Mouse (Mus musculus) retina, postnatal 1 day (tissue): ENCODE measurements around the gene Gm11564.
"Not testable (repeated sequence)": the region's sequence is repeated elsewhere in the genome, so short reads cannot be mapped to it uniquely, and the experiment has no call there.

Source experiments
- DNase-seq: peaks from one replicate; pipeline ENCODE4 v3.0.0-alpha.2; 2012

Gene Gm11564

DNA sequence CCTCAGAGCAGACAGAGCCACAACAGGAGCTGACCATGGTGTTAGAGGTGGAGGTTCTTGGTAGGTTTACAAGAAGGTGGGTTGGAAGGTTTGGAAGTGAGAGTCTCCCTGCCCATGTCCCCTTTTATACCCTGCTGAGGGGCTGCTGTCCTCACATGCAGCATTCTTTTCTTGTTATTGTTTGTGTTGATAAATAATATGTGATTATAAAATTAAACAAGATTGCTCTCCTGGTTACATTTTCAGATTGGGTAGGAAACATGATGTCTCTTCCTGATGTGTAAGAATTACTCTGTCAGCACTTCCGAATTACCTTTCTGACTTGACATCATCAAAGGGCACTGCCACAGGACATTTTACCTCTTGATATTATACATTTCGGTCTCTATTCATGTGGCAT, at the start of gene Gm11564:
Gene Gm11564 (minus strand): TSS at position 101 of the 400 bp plus-strand sequence.
- not testable (repeated sequence) for DNase-seq

DNA sequence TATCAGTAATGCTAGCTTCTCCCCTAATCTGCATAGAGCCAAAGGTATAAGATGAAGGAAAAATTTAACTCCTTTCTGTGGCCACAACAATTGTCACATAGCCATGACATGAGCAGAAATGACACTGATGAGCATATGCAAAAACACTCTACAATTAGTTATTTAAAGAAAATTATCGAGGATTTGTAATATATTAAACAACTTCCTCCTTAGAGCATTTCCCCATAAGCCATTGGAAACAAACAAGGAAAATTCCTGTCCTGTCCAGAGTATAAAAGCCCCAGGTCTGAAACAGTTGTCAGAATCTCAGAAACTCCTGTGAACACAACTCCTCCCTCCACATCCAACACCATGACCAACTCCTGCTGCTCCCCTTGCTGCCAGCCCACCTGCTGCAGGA, 48.7 kb upstream of the Gm11564 start, which contains the start of gene Gm11559:
Gene Gm11559 (plus strand): TSS at position 301 of the 400 bp plus-strand sequence.
- not testable (repeated sequence) for DNase-seq

GRCm38 (mm10) chr11:99858761-99859160, 43.3 kb upstream of the Gm11564 start:
- DNase-seq = no peak

- DNase-seq = no peak
Observed at GRCm38 (mm10) chr11:99857617-99858016, 42.2 kb upstream of the Gm11564 start, which contains the start of gene Gm11568. Gm11568 (plus strand) TSS chr11:99857917.

DNA sequence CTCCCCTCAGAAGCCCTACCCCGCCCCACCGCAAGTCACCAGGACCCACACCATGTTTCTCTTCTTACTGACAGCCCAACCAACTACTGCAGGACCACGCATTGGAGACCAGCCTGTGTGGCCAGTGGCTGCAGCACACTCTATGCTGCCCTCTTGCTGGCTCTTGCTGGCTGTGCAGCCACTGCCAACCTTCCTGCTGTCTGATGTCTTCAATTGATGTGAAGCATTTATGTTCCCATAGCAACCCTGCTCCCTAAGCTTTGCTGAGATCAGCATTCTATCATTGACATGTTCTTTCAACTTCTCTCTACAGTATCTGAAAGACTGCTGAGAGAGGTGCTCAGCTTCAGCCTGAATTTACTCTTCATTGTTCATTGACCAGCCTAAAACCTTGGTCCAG, 38.7 kb upstream of the Gm11564 start:
- DNase-seq = peak; percentile 43

DNA sequence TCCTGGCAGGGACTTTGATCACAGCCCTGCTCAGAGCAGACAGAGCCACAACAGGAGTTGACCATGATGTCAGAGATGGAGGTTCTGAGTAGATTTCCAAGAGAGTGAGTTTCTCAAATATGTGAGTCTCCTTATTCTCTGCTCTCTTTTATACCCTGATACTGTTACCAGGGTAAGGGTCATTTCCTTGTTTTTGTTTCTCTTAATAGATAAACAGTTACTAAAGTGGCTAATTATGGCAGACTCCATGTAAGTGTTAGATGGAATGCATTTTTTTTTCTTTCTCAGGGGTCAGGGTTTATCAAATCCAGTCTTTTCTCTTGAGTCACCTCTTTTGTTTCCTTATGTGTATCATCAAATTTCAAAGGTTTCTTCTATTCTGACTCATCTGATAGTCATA, 36.0 kb upstream of the Gm11564 start, which contains the start of gene Krtap4-16:
Gene Krtap4-16 (minus strand): TSS at position 101 of the 400 bp plus-strand sequence.
- DNase-seq = no peak

DNA sequence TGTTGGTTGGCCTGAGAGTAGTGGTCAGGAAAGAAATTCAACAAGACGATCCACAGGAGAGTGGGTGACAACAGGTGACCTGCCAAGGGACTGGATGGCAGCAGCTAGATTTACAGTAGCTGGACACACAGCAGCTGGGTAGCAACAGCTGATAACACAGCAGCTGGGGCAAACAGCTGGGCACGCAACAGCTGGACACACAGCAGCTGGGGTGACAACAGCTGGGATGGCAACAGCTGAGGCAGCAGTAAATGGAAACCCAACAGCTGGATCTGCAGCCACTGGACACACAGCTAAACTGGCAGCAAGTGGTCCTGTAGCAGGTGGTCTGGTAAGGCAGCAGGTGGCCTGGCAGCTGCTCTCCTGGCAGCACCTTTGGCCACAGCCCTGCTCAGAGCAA, 31.3 kb upstream of the Gm11564 start:
- no peak for DNase-seq

DNA sequence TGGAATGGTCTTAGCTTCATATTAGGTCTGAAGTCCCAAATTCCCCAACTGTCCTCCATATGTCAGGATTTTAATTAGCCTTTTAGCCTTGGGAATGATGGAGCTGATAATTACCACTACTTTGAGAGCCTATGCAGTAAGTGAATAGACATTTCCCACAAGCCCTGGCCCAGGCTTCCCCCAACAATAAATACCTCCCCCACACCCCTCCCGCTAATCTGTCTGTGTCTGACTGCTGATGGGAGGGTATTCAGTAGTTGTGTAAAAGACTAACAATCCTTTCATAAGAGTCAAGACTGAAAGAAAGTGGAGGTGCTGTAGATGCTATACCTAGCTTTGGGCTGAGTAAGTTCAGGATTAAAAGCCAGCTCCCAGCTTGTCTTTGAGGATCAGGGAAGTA, 26.7 kb upstream of the Gm11564 start:
- DNase-seq = peak; percentile 2

DNA sequence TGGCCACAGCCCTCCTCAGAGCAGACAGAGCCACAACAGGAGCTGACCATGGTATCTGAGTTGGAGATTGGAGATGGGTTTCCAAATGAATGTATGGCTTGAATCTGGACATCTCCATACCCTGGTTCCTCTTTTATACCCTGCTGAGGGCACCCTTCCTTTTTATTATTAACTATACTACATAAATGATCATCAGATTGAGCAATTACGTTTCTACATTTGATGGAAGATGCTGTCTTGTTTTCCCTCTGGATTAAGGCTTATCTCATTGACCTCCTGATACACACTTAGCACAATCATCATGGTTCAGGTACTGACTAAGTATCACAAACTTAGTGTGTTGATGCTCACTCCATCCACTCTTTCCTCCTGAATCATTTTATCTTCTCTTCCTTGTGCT, 22.5 kb upstream of the Gm11564 start, which contains the start of gene 2300003K06Rik:
Gene 2300003K06Rik (minus strand): TSS at position 101 of the 400 bp plus-strand sequence.
- no peak for DNase-seq

- not testable (repeated sequence) for DNase-seq
Observed at GRCm38 (mm10) chr11:99809792-99810191, 5.7 kb downstream of the Gm11564 start, which contains the start of gene Krtap4-13. Krtap4-13 (minus strand) TSS chr11:99809892.

DNA sequence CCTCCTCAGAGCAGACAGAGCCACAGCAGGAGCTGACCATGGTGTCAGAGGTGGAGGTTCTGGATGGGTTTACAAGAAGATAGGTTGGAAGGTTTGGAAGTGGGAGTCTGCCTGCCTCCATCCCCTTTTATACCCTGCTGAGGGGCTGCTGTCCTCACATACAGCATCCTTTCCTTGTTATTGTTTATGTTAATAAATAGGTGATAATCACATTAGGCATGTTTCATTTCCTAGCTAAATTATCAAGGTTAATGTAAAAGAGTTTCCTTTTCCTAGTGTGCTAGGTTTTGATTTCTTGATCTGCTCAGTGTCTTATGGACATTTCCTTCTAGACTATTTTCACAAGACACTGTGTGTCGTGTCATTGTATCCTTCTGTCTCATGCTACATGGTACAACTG, 11.1 kb downstream of the Gm11564 start, which contains the start of gene Gm11554:
Gene Gm11554 (minus strand): TSS at position 101 of the 400 bp plus-strand sequence.
- DNase-seq = not testable (repeated sequence)

DNA sequence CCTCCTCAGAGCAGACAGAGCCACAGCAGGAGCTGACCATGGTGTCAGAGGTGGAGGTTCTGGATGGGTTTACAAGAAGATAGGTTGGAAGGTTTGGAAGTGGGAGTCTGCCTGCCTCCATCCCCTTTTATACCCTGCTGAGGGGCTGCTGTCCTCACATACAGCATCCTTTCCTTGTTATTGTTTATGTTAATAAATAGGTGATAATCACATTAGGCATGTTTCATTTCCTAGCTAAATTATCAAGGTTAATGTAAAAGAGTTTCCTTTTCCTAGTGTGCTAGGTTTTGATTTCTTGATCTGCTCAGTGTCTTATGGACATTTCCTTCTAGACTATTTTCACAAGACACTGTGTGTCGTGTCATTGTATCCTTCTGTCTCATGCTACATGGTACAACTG, 16.6 kb downstream of the Gm11564 start, which contains the start of gene Gm11569:
Gene Gm11569 (minus strand): TSS at position 101 of the 400 bp plus-strand sequence.
- DNase-seq = not testable (repeated sequence)

DNA sequence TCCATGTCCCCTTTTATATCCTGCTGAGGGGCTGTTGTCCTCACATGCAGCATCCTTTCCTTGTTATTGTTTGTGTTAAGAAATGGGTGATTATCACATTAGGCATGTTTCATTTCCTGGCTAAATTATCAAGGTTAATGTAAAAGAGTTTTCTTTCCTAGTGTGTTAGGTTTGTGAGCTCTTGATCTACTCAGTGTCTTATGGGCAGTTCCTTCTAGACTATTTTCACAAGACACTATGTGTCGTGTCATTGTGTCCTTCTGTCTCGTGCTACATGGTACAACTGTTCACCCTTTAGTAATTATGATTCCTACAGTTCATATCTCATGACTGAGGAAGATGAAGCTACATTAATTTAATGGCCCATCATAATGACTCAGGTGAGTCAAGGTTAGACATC, 22.1 kb downstream of the Gm11564 start, which contains the start of gene Gm11596:
Gene Gm11596 (minus strand): TSS at position 101 of the 400 bp plus-strand sequence.
- no peak for DNase-seq

GRCm38 (mm10) chr11:99784900-99785299, 30.6 kb downstream of the Gm11564 start, which contains the start of gene Krtap4-9:
Krtap4-9 (plus strand) TSS chr11:99785200.
- not testable (repeated sequence) for DNase-seq

GRCm38 (mm10) chr11:99780604-99781003, 34.9 kb downstream of the Gm11564 start, which contains the start of gene Krtap4-8:
Krtap4-8 (minus strand) TSS chr11:99780704.
- DNase-seq = no peak

DNA sequence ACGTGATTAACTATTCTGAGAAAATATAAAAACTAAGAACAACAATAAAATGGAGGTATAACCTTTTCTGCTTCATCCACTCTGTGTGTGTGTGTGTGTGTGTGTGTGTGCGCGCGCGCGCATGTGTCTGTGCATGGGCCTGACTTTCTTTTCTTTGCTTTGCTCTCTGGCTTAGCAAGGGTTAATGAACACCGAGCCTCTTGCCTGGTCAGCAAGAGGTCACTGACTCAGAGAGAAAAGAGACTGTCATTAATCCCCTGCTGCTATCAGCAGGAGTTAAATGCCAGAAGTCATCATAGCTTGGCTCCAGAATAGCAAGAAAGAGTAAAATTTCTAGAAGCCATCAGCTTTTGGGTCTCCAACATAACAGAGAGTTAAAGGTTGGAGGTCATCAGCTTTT, 37.1 kb downstream of the Gm11564 start:
- peak; percentile 1 for DNase-seq

- DNase-seq = not testable (repeated sequence)
Observed at GRCm38 (mm10) chr11:99772813-99773212, 42.7 kb downstream of the Gm11564 start, which contains the start of gene Gm11595. Gm11595 (minus strand) TSS chr11:99772913.

DNA sequence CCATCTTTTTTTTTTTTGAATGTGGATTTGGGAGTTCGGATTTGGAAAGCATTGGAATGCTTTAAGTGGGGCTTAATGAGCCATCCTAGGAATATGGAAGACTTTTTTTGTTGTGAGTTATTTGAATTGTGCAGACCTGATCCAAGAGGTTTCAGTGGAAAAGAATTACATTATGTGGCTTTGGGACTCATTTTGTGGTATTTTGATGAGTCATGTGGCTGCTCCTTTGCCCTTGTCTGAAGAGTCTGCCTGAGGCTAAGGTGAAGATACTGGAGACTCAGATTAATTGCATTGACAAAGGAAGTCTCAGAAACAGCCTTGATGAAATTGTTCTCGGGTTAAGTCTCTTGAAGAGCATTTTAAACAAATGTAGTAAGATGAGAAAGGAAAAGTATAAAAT, 47.1 kb downstream of the Gm11564 start:
- DNase-seq = no peak
